Mouse (Mus musculus) heart, adult 9 months (tissue): ENCODE results near the gene Gdpd3.
A peak's percentile ranks its signal among the peaks of the same experiment; 100 is the strongest.

Source experiments
- DNase-seq, 2 experiments: peaks; one replicate each; pipeline ENCODE4 v3.0.0; 2022; ENCODE audit warnings: low spot score in 2 of 2

Gene Gdpd3

DNA sequence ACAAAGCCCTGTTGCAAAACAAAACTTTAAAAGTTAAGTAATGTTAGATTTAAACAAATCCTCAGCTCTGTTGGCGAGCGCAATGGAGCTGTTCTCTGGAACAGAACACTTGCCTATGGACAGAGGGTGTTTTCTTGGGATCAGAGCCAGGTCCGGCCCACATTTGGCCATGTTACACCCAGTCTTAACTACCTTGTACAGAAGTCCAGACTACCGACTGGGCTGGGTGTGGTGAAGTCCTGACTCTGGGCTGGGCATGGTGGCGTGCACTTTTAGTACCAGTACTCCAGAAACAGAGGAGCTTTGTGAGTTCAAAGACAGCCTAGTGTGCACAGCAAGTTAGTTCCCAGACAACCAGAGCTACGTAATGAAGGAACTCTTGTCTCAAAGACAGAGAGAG lies 40.8 kb downstream of the Gdpd3 start:
- no peak for DNase-seq

DNA sequence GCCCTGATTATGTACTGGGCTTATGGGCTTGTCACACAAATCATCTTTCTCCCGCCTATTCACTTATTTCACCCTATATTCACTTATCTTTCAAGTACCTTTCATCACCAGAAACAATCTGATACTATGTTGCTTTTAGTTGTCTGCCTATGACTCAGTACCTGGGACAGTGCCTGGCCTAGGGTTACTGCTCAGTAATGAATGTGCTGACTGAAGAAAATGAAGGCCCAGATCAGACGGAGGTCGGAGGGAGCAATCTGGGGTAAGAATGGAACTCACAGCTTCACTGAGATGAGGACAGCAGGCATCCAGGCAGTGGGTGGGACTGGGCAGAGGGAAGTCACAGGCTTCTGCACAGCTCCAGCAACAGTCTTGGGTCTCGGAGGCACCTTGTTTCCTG lies 41.3 kb downstream of the Gdpd3 start:
- no peak for DNase-seq

DNA sequence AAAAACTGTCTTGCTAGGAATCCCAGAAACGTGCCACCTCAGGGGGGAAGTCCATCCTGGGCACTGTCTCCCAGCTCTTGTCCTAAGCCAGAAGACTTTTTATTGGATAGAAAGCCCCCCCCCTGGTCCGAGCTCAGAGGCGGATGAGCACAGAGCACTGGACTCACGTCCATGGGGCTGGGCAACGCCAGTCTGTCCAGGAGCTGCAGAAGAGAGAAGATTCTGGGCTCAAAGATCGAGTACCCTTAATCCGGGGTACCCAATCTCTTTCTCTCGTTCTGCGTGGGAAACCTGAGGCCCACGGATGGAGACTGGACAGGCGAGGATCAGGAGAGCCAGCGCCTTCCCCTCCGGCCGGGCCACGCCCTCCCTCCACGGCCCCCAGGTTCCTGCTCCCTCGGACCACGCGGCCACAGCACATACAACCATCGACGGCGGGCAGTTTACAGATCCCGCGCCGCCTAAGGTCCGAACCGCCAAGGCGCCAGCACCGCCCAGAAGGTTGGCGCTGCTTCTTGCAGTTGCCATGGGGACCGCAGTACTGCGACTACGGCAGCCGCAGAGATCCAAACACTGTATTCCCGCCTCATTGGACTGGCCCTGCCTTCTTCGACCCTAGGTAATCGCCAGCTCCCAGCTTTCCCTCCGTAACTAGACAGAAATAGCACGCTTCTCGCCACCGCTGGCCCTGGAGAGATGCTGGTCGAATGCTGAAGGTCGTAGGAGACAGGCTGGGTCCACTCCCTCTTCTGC lies 42.7 kb downstream of the Gdpd3 start:
- DNase-seq = peak; percentile 91 to 93

GRCm38 (mm10) chr7:126809723-126810369 lies 43.7 kb downstream of the Gdpd3 start:
- no peak for DNase-seq

GRCm38 (mm10) chr7:126815726-126816222 lies 49.6 kb downstream of the Gdpd3 start:
- no peak for DNase-seq

GRCm38 (mm10) chr7:126816494-126816893 lies 50.4 kb downstream of the Gdpd3 start:
- DNase-seq = peak in 1 of 2 experiments; percentile 65

DNA sequence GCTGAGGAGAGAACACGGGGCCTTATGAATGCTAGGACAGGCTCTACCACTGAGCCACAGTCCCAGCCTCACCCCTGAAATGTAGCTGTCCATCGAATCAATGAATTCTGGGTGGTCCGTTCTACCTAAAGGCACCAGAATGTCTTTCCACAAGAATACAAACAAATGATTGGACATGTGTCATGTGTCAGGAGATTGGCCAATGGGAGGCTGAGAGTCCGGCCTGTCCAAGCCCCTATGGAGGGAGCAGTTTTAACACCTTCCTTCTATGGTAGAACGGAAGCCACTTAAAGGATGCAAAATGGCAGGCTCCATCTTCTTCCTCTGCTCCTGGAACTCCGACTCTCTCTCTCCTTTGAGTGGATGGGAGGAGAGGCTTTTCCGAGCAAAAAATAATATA lies 51.5 kb downstream of the Gdpd3 start:
- DNase-seq = no peak

DNA sequence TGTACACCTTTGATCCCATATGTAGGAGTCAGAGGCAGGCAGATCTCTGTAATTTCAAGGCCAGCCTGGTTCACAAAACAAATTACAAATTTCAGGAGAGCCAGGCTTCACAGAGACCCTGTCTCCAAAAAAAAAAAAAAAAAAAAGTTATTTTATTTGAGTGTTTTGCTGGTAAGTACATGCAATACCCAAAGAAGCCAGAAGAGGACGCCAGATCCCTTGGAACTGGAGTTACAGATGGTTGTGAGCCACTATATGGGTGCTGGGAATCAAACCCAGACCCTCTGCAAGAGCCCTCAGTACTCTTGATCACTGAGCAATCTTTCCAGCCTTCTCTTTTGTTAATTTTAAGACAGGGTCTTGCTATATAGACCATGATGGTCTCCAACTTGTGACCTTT lies 52.7 kb downstream of the Gdpd3 start:
- no peak for DNase-seq

DNA sequence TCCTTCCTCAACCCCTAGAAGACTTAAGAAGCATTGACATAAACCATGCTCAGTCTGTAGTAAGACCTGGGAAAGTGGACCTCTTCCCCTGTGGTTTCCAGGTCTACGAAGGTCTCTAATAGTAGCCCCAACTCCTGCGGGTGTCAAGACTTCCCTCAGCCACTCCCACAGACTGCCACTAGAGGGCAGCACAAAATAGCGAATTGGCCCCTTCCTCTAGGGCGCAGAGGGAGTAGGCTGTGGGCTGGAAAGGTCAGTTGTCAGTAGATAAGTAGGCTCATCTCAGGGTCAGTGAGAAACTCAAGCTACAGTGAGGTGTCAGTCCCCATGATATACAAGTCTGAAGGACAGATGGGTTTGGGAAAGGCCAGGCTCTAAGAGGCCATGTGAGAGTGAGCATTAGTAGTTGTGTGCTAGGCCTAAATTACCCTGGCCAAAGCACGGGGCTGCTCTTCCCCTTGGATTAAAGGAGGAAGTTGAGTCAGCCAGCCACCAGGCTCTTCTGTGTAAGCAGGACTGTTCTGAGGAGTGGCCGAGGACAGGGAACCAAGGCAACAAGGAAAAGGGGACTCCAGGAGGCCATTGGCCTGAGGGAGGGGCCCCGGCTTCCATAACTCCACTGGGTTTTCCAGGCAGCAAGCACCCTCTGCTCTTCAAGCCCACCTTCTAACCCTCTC lies 55.8 kb downstream of the Gdpd3 start:
- DNase-seq = peak; percentile 74 to 83

- DNase-seq = peak; percentile 29 to 64
Measured at GRCm38 (mm10) chr7:126822741-126823140, 56.6 kb downstream of the Gdpd3 start.

DNA sequence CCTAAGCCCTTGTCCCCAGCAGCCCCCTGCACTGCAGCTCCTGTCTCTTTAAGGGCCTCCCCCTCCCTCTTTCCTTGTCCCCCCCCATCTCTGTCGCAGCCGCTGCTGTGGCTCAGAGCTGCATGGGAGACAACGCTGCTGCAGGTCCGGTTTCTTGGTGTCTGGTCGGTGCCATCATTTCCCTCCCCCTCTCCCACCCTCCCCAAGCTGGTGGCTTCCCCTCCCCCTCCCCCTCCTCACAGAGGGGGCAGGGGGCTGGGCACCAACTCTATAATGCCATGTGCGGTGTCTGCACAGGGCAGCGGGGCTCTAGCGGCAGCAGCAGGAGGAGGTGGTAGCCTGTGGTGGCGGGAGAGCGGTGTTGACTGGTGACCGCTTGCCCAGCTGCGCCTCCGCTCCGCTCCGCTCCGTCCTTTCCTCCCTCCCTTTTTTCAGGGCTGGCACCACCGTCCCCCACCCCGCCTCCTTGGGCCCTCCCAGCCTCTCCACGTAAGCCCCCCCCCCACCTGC lies 57.1 kb downstream of the Gdpd3 start:
- DNase-seq = no peak

GRCm38 (mm10) chr7:126823940-126824339 lies 57.8 kb downstream of the Gdpd3 start:
- no peak for DNase-seq
